Mouse (Mus musculus) limb, embryonic 11.5 days (tissue): ENCODE data around the gene Ube2d2b. TPM values are rescaled to one million over a fixed set of nuclear protein-coding genes. Genes with fewer than 3 reads are reported as not detected.

Experiments
- ATAC-seq: fragments of 200-750 bp; cut with Nextera tagmentation; 2 replicates; pipeline ENCODE4 v1.8.0; 2017; ENCODE audit warnings: low read depth; ENCODE audit not compliant: insufficient number of reproducible peaks, low FRiP score, low TSS enrichment
- DNase-seq: peaks from one replicate; pipeline ENCODE4 v3.0.0-alpha.2; 2015; ENCODE audit warnings: low spot score
- H3K27ac ChIP-seq: fragments of 300-500 bp; sonication (generic); replicated peaks from 2 replicates; pipeline ENCODE4 v1.5.1; 2014; ENCODE audit warnings: low read depth, mild to moderate bottlenecking, low read length
- H3K27me3 ChIP-seq: fragments of 300-500 bp; sonication (generic); 2 replicates; pipeline ENCODE4 v1.6.1; 2014; ENCODE audit warnings: mild to moderate bottlenecking, low read length, mixed read lengths; ENCODE audit not compliant: control insufficient read depth, insufficient read depth
- H3K36me3 ChIP-seq: fragments of 300-500 bp; sonication (generic); 2 replicates; pipeline ENCODE4 v1.6.1; 2014; ENCODE audit warnings: mild to moderate bottlenecking, low read length, moderate library complexity, mixed read lengths; ENCODE audit not compliant: control insufficient read depth, insufficient read depth
- H3K4me1 ChIP-seq: fragments of 300-500 bp; sonication (generic); 2 replicates; pipeline ENCODE4 v1.6.1; 2014; ENCODE audit warnings: low read length, mixed read lengths; ENCODE audit not compliant: control insufficient read depth, insufficient read depth
- H3K4me2 ChIP-seq: fragments of 300-500 bp; sonication (generic); 2 replicates; pipeline ENCODE4 v1.6.1; 2014; ENCODE audit warnings: low read depth, mild to moderate bottlenecking, moderate library complexity; ENCODE audit not compliant: severe bottlenecking
- H3K4me3 ChIP-seq: fragments of 300-500 bp; sonication (generic); 2 replicates; pipeline ENCODE4 v1.5.1; 2014; ENCODE audit warnings: low read depth, low read length
- H3K9ac ChIP-seq: fragments of 300-500 bp; sonication (generic); 2 replicates; pipeline ENCODE4 v1.6.1; 2014; ENCODE audit warnings: mild to moderate bottlenecking, low read length
- H3K9me3 ChIP-seq: fragments of 300-500 bp; sonication (generic); 2 replicates; pipeline ENCODE4 v1.6.1; 2016; ENCODE audit warnings: low read length; ENCODE audit not compliant: control insufficient read depth
- WGBS: fragments of 180-500 bp; shearing (Covaris S2); extraction: QIAGEN DNeasy Blood & Tissue Kit; methylation state at CpG from one replicate; pipeline ENCODE4 v1.1.7; 2014; 5-methylcytosine and 5-hydroxymethylcytosine counted together
- polyA plus RNA-seq: library from polyadenylated mRNA; unstranded; fragments of >200 nt; fragmentation: Nextera tagmentation; extraction: Ambion mirVana; gene quantifications from 2 replicates; pipeline ENCODE4 v1.2.1, GENCODE M21; 2014

Ube2d2b gene
- 0.14 and 0.23 TPM in 2 replicates for polyA plus RNA-seq

- Histone ChIP-seq H3K4me1 (no peaks in the 10 kb centered on the region), H3K4me2 (no peak within 1 kb of the TSS), H3K27ac (no peak within 1 kb of the TSS), H3K36me3 (no peaks in the 10 kb centered on the region), H3K4me3 (no peak within 1 kb of the TSS), H3K9ac (no peak within 1 kb of the TSS), H3K27me3 (no peaks in the 10 kb centered on the region), H3K9me3 (no peaks in the 10 kb centered on the region)
- DNase-seq (no peak), ATAC-seq (no peak)
- 96% methylated on average over 22 of the region's 22 CpGs for WGBS
Observed at GRCm38 (mm10) chr5:107829998-107830560, at the start of gene Ube2d2b. Ube2d2b (plus strand) TSS chr5:107830099.

GRCm38 (mm10) chr5:107782360-107782759 lies 47.5 kb upstream of the Ube2d2b start:
- DNase-seq, result no peak
- Histone ChIP-seq H3K9me3 (no peaks in the 10 kb centered on the region), H3K36me3 (peaks cover 3% of the 10 kb centered on the region; the same call in 1 of the 2 replicates), H3K4me2 (no peak overlapping the region), H3K4me3 (no peak overlapping the region), H3K27me3 (no peaks in the 10 kb centered on the region), H3K9ac (no peak overlapping the region), H3K4me1 (no peaks in the 10 kb centered on the region), H3K27ac (no peak overlapping the region)
- WGBS, result 98% methylated on average over 1 of the region's 1 CpGs
- ATAC-seq, result no peak

GRCm38 (mm10) chr5:107787682-107788443 lies 42.0 kb upstream of the Ube2d2b start:
- 88% methylated on average over 7 of the region's 7 CpGs for WGBS

GRCm38 (mm10) chr5:107789492-107789891 lies 40.4 kb upstream of the Ube2d2b start:
- Histone ChIP-seq H3K4me2 (no peak overlapping the region), H3K27ac (no peak overlapping the region), H3K4me1 (no peaks in the 10 kb centered on the region), H3K9ac (no peak overlapping the region), H3K36me3 (peaks cover 2% of the 10 kb centered on the region; the same call in 1 of the 2 replicates), H3K4me3 (no peak overlapping the region), H3K27me3 (no peaks in the 10 kb centered on the region), H3K9me3 (no peaks in the 10 kb centered on the region)
- no peak for DNase-seq
- WGBS, result 80% methylated on average over 5 of the region's 5 CpGs
- no peak for ATAC-seq

More at GRCm38 (mm10) chr5:107787682-107788443, 42.0 kb upstream of the Ube2d2b start:
- Histone ChIP-seq H3K9me3 (no peaks in the 10 kb centered on the region), H3K4me1 (no peaks in the 10 kb centered on the region), H3K27ac (no peak overlapping the region), H3K27me3 (no peaks in the 10 kb centered on the region), H3K36me3 (peaks cover 2% of the 10 kb centered on the region; the same call in 1 of the 2 replicates), H3K4me2 (no peak overlapping the region), H3K4me3 (no peak overlapping the region), H3K9ac (no peak overlapping the region)
- DNase-seq (no peak), ATAC-seq (no peak)

- Histone ChIP-seq H3K4me2 (no peak overlapping the region), H3K4me3 (no peak overlapping the region), H3K9ac (no peak overlapping the region), H3K27me3 (no peaks in the 10 kb centered on the region), H3K36me3 (peaks cover 4% of the 10 kb centered on the region), H3K9me3 (no peaks in the 10 kb centered on the region), H3K27ac (no peak overlapping the region), H3K4me1 (no peaks in the 10 kb centered on the region)
- ATAC-seq (no peak), DNase-seq (no peak)
- 91% methylated on average over 2 of the region's 2 CpGs for WGBS
Observed at GRCm38 (mm10) chr5:107791966-107792365, 37.9 kb upstream of the Ube2d2b start.

GRCm38 (mm10) chr5:107792516-107792915 lies 37.4 kb upstream of the Ube2d2b start:
- Histone ChIP-seq H3K4me1 (no peaks in the 10 kb centered on the region), H3K9ac (no peak overlapping the region), H3K4me3 (no peak overlapping the region), H3K4me2 (no peak overlapping the region), H3K9me3 (no peaks in the 10 kb centered on the region), H3K27ac (no peak overlapping the region), H3K27me3 (no peaks in the 10 kb centered on the region), H3K36me3 (peaks cover 5% of the 10 kb centered on the region)
- ATAC-seq (no peak), DNase-seq (no peak)
- 96% methylated on average over 3 of the region's 3 CpGs for whole genome bisulfite sequencing

GRCm38 (mm10) chr5:107793258-107793657 lies 36.6 kb upstream of the Ube2d2b start:
- Histone ChIP-seq H3K9ac (no peak overlapping the region), H3K36me3 (peaks cover 3% of the 10 kb centered on the region), H3K27ac (no peak overlapping the region), H3K9me3 (no peaks in the 10 kb centered on the region), H3K4me2 (no peak overlapping the region), H3K4me1 (no peaks in the 10 kb centered on the region), H3K4me3 (no peak overlapping the region), H3K27me3 (no peaks in the 10 kb centered on the region)
- WGBS, result 70% methylated on average over 3 of the region's 3 CpGs
- ATAC-seq, result no peak
- no peak for DNase-seq

- Histone ChIP-seq H3K36me3 (peaks cover 3% of the 10 kb centered on the region), H3K27ac (no peak overlapping the region), H3K4me2 (no peak overlapping the region), H3K27me3 (no peaks in the 10 kb centered on the region), H3K9me3 (no peaks in the 10 kb centered on the region), H3K9ac (no peak overlapping the region), H3K4me1 (no peaks in the 10 kb centered on the region), H3K4me3 (no peak overlapping the region)
- WGBS, result 73% methylated on average over 2 of the region's 2 CpGs
- ATAC-seq (no peak), DNase-seq (no peak)
Observed at GRCm38 (mm10) chr5:107793927-107794326, 36.0 kb upstream of the Ube2d2b start.
